Mouse (Mus musculus): ENCODE measurements around the gene Mx1.

The Mx1 gene

DNA sequence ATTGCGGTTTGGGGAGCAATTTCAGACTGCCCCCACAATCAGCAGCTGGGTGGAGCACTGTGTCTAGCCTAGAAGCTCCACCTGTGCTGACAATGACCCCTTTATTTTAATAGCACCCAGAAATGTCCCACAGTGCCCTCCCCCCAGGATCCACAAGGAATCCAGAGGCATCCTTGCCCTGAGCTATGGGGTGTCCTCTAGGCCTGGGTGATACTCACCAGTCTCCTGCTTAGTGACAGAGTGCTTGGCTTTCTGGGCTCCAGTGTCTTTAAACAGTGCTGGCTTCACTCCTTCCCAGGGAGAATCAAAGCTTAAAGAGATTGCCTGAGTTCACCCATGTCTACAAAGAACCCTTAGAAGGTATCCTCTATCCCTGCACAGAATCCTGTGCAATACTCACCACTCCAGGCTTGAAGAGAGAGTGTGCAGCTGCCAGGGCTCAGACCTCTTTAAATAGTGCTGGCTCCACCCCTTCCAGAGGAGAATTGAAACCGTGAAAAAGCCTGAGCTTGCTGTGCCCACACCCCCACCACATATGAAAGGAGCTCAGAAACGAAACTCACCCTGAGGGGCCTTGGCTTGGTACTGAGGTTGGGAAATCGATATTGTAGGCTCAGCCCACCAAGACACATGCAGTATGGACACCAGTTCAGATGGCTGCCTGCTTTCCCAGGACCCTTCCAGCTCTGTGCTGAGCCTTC lies at the start of gene Mx1:
TSS of gene Mx1 (minus strand) at position 427 of the 701 bp plus-strand sequence.
- peak; percentile 40 for DNase-seq (ENCODE audit: low read depth)

DNA sequence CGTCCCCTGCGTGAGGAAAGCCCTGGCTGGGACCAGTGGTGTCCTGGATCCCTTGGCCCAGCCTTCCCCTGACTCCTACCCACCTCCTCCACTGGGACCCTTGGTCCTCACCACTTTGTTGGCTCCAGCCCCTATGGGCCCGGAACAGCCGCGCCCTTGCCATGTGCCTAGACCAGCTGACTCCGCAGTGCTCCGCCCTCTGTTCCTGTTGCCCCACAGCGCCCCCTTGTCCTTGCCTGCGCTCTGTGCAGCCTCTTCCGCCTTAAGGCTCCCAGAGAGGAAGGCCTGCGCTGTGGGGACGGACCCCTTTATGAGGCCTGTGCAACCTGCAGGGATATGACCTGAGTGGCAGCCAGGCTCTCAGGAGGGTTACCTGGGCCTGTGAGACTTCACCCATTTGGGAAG lies 49.6 kb upstream of the Mx1 start:
- DNase-seq (ENCODE audit: low read depth) = no peak

DNA sequence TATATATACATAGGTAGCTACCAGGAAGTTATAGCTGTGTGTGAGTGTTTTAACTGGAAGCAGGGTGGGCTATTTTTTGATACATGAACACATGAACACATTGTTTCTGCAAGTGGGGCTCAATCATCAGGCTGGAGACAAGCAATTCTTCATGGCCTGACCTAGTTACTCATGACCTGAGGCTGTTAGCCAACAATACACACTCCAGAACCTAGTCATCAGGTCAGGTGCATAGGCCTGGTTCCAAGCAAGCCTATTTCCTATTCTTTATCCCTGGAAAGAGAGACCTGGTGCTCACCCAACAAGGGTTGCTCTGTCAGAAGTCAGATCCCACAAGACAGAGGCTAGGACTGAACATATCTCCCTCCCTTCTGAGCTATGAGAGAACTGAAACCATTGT lies 48.8 kb upstream of the Mx1 start:
- no peak for DNase-seq (ENCODE audit: low read depth)

DNA sequence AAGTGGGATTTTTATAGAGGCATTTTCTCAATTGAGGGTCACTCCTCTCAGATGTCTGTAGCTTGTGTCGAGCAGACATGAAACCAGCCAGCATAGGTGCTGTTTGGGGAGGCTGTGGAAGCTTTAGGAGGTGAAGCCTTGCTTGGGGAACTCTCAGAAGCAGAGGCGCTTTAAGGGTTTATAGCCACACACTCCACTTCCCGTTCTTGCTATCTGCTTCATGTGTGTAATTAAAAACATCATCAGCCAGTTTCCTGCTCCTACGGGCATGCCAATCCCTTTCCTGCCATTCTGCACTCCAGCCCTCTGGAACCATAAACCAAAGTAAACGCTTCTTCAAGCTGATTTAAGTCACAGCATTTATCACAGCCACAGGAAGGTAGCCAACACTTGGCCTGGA lies 48.1 kb upstream of the Mx1 start:
- no peak for DNase-seq (ENCODE audit: low read depth)

DNA sequence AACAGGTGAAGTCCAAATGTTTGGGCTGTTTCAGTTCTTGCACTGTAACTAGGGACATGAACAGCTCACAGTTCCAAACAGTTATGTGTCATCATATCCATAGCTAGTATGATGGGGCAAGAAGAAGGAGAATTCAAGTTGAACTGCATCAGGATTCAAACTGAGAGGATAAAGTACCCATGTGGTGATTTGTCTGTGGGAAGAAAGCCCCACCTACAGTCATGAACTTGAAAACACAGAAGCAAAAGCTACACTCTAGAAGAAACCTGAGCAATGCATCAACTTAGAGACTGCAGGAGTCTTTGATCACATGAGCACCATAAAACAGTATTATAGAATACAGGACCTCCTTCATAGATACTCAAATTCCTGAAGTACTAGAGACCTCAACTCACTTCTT lies 45.1 kb upstream of the Mx1 start:
- DNase-seq (ENCODE audit: low read depth) = no peak

DNA sequence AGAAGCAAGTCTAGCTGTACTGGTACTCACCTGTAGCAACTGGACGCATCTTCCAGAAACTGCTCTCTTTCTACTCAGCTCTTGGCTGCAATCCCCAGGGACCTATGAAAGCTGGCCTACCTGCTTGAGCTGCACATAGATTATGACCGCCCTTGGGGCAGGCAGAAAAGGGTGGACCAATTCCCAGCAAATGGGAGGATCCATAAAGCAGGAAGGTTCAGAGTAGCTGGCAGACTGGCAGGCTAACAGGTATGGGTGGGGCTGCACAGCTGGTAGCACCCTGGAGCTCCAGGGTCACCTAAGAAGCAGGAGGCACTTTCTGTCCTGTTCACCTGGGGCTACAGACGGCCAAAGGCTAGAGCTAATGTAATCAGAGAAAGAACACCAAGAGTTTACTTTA lies 42.1 kb upstream of the Mx1 start:
- DNase-seq (ENCODE audit: low read depth) = no peak

DNA sequence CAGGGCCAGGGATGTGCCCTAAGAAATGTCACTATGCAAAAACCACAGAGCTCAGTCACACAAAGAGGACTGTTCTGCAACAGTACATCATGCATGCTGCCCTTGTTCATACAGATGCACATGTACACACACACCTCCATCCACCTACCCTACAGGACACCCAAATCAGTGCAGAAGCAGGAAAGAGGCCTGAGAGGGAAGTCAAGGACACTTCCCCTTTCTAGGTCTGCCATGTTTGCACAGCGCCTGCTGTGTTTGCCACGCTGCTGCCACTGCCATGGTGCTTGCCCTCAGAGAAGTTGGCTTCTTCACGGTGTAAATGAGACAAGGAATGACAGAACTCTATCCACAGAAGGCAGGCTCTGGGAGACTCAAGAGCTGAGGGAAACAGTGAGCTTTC lies 41.1 kb upstream of the Mx1 start:
- no peak for DNase-seq (ENCODE audit: low read depth)

DNA sequence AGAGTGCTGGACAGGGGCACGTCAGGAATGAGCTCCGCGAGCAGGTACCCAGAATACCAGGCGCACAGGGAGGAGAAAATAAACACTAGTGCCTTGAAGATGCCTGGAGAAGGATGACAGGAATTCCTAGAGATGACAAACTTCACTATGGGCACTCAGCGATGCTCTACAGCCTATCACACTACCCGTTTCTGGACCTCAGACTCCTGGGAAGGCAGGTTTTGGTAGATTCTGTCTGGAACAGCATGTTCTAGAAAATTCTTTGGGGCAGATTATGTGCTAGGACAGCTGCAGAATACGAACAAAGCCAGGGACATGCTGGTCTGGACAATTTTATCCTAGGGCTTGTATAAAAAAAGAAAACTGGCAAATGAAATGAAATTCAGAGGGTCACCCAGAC lies 38.2 kb upstream of the Mx1 start:
- no peak for DNase-seq (ENCODE audit: low read depth)

DNA sequence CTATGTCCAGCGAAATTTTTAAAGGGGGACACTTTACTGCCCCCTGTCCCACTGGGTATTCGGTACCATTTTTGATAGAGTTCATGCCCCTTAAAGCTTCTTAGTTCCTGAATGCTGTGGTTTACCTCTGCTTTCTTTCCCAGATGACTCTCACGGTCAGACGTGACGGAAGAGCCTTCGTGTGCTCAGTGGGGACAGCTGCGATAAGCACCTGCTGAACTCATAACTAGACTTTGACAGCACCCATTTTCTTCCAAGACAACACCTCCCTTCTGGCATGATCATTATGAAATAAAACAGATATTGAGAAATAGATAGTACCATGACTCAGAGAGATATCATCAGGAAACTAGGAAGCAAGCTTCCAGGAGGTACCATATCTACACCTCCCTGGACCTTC lies 36.7 kb upstream of the Mx1 start:
- no peak for DNase-seq (ENCODE audit: low read depth)

DNA sequence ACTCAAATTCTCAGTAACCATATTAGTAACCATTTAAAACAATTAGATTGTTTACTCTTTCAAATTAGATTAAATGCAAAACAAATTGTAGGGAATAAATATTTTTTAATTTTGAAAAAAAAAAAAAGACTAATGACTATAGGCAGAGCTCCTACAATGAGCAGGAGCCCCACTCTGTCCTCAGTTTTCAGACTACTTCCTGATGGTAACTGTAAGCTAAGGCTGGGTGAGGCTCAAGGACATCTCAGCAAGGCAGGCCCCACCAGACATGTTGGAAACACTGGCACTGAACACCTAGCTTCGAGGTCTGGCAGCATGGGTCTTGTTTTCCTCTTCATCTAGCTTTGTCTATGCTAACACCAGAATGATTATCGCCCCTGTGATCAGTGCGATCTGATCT lies 35.4 kb upstream of the Mx1 start:
- no peak for DNase-seq (ENCODE audit: low read depth)

DNA sequence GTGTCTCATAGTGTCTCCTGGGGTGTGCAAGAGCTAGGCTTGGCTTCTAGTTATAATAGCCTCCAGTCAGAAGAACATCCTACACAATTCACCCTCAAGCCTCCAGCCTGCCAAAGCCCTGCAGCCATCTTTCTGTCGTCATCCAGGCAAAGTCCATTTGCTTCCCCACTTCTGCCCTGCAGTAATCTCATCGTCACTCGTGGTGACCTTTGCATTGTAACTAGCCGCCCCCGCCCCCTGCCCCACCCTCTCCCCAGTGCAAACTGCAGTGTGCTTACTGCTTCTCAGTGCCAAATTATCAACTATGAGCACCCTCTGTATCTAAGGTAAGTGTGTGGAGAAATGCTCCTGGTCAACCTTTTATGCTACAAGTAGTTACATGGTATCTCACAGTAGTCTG lies 35.0 kb upstream of the Mx1 start:
- no peak for DNase-seq (ENCODE audit: low read depth)

DNA sequence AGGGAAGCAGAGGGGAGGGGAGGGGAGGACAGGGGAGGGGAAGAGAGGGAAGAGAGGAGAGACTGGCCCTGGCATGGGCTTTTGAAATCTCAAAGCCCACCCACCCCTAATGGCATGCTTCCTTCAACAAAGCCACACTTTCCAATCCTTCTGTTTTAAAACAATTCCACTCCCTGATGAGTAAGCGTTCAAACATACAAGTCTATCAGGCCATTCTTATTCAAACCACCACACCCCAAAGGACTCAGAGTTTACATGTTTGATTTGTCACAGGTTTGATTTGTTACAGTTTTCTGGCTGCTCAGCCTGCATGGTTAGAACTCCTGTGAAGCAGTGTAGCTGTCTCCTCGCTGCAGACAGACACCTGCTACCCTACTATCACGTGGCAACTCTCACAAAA lies 33.3 kb upstream of the Mx1 start:
- DNase-seq (ENCODE audit: low read depth) = no peak

DNA sequence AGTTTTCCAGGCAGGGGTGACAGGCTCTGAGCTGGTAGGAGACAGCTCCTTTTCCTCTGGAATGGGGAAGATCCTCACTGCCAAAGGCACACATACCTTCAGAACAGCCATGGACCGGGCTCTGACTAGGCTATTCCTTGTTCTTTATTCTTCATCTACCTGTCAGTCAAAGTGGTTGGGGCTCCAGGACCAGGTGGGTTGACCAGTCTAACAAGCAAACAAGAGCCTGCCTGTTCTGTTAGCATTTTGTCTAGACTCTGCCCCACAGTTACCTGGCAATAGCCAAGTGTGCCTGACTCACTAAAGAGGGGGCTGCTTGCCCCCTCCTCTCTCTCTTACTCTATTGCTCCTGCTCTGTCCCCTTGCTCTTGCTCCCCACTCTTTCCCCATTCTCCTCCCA lies 29.7 kb upstream of the Mx1 start:
- no peak for DNase-seq (ENCODE audit: low read depth)

DNA sequence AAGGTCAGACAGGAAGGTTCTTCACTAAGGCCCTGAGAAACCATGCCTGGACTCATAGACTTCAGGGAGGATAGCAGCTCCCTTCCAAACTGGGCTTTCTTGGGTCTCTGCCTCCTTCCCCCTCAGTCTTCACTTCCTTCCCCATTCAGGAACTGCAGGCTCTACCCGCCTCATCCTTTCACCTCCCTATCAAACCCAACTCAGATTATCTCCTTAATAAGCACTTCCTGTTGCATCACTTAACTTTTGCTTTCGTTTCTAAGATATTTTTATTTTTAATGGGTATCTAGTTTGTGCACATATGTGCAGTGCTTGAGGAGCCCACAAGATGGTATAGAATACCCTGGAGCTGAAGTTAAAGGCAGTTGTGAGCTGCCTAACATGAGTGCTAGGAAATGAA lies 15.9 kb upstream of the Mx1 start:
- no peak for DNase-seq (ENCODE audit: low read depth)

DNA sequence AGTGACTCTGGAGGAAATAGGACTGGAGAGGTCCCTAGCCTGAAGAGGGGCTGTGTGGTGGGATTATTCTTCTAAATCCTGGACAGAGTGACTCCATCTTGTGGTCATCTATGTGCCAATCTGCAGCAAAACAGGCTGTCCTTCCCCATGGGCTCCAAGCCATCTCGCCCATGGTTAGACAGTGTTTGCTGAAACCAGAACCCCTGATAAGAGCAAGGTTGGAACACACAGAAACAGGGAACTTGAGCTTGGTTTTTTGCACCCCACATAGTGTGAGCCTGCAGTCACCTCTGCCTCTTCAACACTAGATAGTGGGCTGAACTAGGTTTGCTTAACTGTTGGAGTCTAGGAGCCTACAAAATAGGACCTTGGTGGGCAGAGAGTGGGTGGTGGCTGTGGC lies 13.8 kb upstream of the Mx1 start:
- no peak for DNase-seq (ENCODE audit: low read depth)

DNA sequence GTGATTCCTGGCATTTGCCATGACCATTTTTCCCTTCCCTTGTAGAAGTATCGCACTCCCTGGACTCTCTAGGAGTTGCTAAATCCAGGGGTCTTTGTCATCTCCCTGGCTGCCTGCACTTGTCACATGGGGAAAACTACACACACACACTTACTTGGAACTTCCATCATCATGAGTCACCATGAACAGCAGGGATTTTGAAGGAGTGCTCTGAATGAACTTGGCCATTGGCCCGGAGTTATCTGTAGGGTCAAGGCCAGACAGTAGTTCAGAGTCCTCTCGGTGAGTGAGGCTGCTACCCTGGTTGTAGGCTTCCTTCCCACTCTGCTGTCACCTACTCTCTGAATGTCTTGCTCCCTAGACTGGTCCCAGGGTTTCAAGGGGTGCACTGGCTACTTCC lies 12.9 kb upstream of the Mx1 start:
- no peak for DNase-seq (ENCODE audit: low read depth)

DNA sequence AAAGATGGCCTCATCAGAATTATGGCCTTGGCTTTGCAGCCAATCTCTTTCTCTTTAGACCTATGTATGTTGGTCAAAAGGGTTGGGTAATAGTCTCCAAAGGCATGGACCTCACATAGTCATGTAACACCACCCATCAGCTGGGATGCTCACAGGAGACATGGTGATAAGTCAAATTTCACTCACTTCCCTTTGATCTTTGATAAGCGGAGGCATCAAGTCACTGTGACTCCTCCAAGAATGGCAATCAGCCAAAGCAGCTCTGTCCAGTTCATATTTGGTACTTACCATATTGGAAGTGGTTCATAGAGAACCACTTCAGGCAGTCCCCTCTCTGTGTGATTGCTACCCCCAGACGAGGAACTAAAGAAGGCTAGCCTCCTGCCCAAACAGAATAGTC lies 12.0 kb upstream of the Mx1 start:
- DNase-seq (ENCODE audit: low read depth) = no peak

DNA sequence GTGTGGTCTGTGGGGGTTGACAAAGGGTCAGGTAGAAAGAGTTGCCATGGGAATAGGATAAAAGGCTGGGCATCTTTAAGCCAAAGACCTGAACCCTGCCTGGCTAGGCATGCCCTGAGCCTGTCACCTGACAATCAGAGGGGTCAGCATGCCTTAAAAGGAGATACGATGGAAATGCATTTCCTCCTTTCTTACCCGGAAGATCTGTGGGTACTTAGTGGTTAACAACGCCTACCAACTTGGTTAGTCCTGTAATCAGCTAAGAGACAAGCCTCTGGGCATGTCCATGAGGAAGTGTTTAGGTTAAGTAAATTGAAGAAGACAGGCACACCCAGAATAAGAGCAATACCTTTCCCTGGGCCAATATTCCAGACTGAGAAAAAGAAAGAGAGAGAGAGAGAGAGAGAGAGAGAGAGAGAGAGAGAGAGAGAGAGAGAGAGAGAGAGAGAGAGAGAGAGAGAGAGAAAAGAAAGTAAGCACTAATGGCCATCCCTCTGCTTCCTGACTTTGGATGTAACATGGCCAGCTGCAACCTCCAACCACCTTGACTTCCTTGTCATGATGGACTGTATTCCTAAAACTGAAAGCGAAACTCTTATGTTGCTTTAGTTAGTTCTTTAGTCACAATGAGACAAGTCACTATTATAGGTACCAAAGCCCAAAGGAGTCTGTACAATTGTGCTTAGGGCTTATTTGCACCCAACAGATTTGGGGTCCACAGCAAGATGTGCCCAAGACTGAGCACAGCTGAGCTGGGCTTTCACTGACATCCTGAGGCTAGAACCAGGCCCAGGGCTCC lies 5.5 kb upstream of the Mx1 start:
- no peak for DNase-seq (ENCODE audit: low read depth)

DNA sequence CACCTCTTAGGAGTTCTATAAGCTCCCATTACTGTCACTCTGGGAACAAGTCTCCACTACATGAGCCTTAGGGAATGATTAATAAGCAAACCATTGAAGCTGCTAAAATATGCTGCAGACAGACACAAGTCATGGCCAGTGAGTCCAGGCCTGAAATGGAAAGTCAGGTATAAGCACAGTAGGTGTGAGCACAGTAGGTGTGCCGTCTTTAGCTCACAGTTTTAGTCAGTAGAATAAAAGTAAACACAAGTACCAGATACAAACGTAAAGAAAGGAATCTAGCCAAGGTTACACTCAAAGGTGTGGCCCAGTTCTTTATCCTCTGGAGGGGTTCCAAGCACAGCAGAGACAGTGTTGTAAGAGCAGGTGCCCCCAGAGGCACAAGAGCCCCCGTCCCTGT lies 4.8 kb upstream of the Mx1 start:
- DNase-seq (ENCODE audit: low read depth) = no peak

DNA sequence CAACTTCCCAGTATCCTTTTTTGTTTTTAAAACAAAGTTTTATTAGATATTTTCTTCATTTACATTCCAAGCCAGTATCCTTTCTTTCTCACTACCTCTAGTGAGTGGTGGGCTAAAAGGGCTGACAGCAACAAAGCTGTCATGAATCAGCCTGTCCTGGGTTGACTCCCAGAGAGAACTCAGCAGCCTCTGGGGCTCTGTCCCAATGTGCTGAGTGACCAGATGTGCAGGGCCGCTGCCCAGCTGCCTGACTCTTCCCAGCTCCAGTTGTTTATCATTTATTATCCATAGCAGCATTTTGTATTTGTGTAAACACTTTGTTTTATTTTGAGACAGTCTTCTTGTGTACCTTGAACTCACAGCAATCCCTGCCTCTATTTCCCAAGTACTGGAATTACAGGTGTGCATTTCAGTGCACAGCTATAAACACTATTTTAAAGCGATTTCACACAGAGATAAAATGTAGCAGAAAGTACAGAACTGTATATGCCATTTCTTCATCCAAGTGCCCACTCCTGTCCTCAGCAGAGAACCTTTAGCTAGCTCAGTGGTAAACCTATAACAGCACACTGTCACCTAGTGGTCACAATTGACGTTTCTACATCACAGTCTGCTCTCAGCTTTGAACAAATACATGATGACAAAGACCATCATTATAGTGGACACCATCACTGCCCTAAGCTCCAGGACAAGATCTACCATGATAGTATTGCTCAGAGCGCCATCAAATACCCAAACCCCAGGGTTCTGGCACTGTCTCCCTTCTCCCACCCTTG lies 3.7 kb upstream of the Mx1 start:
- DNase-seq (ENCODE audit: low read depth) = no peak

DNA sequence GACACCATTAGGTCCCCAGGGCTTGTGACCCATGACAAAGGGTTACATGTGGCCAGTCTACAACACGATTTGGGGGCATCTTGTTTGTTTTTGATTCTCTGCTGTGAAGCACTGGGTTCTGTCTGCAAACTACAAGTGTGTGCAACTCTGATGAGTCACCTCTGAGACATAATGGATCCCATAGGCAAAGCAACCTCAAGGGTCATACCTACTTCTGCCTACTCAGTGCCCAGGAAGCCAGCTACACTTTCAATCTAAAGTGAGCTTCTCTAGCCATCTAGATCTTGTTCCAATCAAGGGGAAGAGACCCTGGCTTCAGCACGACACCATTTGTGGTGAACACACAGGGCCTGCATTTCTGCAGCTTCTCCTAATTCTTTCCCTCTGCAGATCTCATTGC lies 1.4 kb downstream of the Mx1 start:
- no peak for DNase-seq (ENCODE audit: low read depth)

DNA sequence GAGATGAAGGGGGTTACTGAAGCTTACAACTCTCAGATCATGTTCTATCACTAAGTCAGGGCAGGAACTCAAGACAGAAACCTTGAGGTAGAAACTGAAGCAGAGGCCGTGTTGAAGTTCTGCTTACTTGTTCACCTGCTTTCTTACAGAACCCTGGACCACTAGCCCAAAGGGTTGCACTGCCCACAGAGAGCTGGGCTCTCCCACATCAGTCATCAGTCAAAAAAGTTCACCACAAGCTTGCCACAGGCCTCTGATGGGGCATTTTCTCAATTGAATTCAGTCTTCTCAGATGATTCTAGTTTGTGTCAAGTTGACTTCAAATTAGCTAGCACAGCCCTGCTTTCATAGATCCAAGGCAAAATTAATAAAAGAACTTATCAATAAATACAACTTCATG lies 2.9 kb downstream of the Mx1 start:
- no peak for DNase-seq (ENCODE audit: low read depth)

DNA sequence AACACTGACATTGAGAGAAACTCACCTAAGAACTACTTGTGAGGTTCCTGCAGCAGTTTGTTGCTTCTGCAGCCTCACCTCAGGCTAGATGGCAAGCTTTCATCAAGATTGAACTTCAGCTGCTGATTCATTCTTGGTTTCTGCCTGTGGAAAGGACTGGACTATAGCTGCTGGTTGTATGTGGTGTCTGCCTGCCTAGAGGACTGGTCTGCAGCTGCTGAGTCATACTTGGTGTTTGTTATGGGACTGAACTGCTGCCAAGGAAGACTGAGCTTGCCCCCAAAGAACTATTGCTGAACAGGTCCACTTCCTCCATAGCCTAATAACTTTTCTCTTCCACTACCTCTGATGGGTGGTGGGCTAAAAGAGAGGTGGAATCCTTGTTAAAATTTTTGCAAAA lies 15.3 kb downstream of the Mx1 start:
- no peak for DNase-seq (ENCODE audit: low read depth)
